Mouse (Mus musculus): ENCODE results near the gene Xrcc6. TPM values are rescaled to one million over a fixed set of nuclear protein-coding genes. Genes with fewer than 3 reads are reported as not detected.

The Xrcc6 gene
- polyA plus RNA-seq, 1 experiment, result 53.7 TPM

DNA sequence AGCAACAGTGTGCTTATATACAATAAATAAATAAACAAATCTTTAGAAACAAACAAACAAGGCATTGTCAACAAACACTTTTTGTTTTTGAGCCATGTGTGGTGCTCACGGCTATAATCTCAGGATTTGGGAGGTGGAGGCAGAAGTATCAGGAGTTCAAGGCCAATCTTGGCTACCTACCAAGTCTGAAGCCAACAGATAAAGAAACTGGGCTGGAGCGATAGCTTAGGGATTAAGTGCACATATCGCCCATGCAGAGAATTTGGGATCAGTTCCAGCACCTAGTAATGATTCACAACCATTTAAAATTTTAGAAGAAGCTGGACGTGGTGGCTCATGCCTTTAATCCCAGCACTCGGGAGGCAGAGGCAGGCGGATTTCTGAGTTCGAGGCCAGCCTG lies 85.9 kb downstream of the Xrcc6 start:
- TF ChIP-seq CEBPB (IDR thresholded peaks at IDR 0.05; ENCODE audit: low read depth), result no peak
- TF ChIP-seq MAX (IDR thresholded peaks at IDR 0.05), result no peak
- no peak for TF ChIP-seq FOSL1 (IDR thresholded peaks at IDR 0.05; ENCODE audit: insufficient read depth, low read length, poor library complexity, severe bottlenecking)
- TF ChIP-seq USF1 (IDR thresholded peaks at IDR 0.05; ENCODE audit: low read depth), result no peak
- TF ChIP-seq MYOG (IDR thresholded peaks at IDR 0.05; ENCODE audit: control insufficient read depth, extremely low read depth, insufficient read length), result no peak
- H3K79me2 ChIP-seq (ENCODE audit: control insufficient read depth, insufficient read depth), result no peaks in the 10 kb centered on the region

DNA sequence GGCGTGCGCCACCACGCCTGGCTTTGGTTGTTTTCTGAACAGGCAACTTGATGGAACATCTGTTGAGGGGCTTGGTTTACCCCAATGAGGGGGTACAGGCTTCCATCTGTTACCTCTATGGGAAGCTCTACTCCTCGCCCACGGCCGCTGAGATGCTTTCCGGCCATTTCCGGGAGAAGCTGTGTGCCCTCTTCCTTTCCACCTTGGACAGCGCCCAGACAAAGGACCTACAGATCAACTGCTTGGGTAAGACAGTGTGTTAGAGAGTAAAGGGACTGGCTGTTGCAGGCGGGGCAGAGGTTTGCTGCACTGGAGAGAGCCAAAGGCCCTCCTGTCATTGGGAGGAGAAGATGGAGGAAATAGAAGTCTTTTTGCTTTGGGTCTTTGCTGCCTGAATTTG lies 92.2 kb downstream of the Xrcc6 start:
- no peaks in the 10 kb centered on the region for H3K36me3 ChIP-seq (ENCODE audit: control insufficient read depth, insufficient read depth)
- H3K27me3 ChIP-seq (ENCODE audit: control insufficient read depth, insufficient read depth, insufficient read length), result peaks cover 60% of the 10 kb centered on the region
- H3ac ChIP-seq (ENCODE audit: control insufficient read depth, insufficient read length, low read depth), result no peak overlapping the region
- TF ChIP-seq MAX (IDR thresholded peaks at IDR 0.05) (no peak), FOSL1 (IDR thresholded peaks at IDR 0.05; ENCODE audit: insufficient read depth, low read length, poor library complexity, severe bottlenecking) (no peak)
- H3K79me3 ChIP-seq (ENCODE audit: low read depth), result no peaks in the 10 kb centered on the region
- no peak overlapping the region for H3K4me3 ChIP-seq (ENCODE audit: insufficient read depth, poor library complexity, severe bottlenecking)
- H3K79me2 ChIP-seq (ENCODE audit: control insufficient read depth, insufficient read depth), result no peaks in the 10 kb centered on the region

More for the DNA sequence above, 85.9 kb downstream of the Xrcc6 start:
- no peak overlapping the region for H3K4me3 ChIP-seq (ENCODE audit: insufficient read depth, poor library complexity, severe bottlenecking)
- H3ac ChIP-seq (ENCODE audit: control insufficient read depth, insufficient read length, low read depth), result no peak overlapping the region
- H3K36me3 ChIP-seq (ENCODE audit: control insufficient read depth, insufficient read depth), result no peaks in the 10 kb centered on the region
- no peaks in the 10 kb centered on the region for H3K79me3 ChIP-seq (ENCODE audit: low read depth)
- H3K27me3 ChIP-seq (ENCODE audit: control insufficient read depth, insufficient read depth, insufficient read length), result peaks cover 50% of the 10 kb centered on the region

- H3K79me2 ChIP-seq (ENCODE audit: control insufficient read depth, insufficient read depth), result no peaks in the 10 kb centered on the region
- H3K27me3 ChIP-seq (ENCODE audit: control insufficient read depth, insufficient read depth, insufficient read length), result peaks cover 64% of the 10 kb centered on the region
- no peak for TF ChIP-seq MAX (IDR thresholded peaks at IDR 0.05)
- TF ChIP-seq MYOD1 (IDR thresholded peaks at IDR 0.05; ENCODE audit: control insufficient read depth, insufficient read length, low read depth), result no peak
- TF ChIP-seq CEBPB (IDR thresholded peaks at IDR 0.05; ENCODE audit: low read depth), result no peak
- TF ChIP-seq USF1 (IDR thresholded peaks at IDR 0.05; ENCODE audit: low read depth), result no peak
- TF ChIP-seq MYOG (IDR thresholded peaks at IDR 0.05; ENCODE audit: control insufficient read depth, extremely low read depth, insufficient read length), result no peak
- no peak for TF ChIP-seq CTCF (IDR thresholded peaks at IDR 0.05; ENCODE audit: control insufficient read depth, insufficient read depth, insufficient read length)
- H3K79me3 ChIP-seq (ENCODE audit: low read depth), result no peaks in the 10 kb centered on the region
- no peaks in the 10 kb centered on the region for H3K36me3 ChIP-seq (ENCODE audit: control insufficient read depth, insufficient read depth)
- H3ac ChIP-seq (ENCODE audit: control insufficient read depth, insufficient read length, low read depth), result no peak overlapping the region
- no peak overlapping the region for H3K4me3 ChIP-seq (ENCODE audit: insufficient read depth, poor library complexity, severe bottlenecking)
Observed at GRCm38 (mm10) chr15:82081161-82081560, 93.5 kb downstream of the Xrcc6 start.

- no peaks in the 10 kb centered on the region for H3K36me3 ChIP-seq (ENCODE audit: control insufficient read depth, insufficient read depth)
- H3K79me2 ChIP-seq (ENCODE audit: control insufficient read depth, insufficient read depth), result no peaks in the 10 kb centered on the region
- H3K4me3 ChIP-seq (ENCODE audit: insufficient read depth, poor library complexity, severe bottlenecking), result no peak overlapping the region
- H3K27me3 ChIP-seq (ENCODE audit: control insufficient read depth, insufficient read depth, insufficient read length), result peaks cover 88% of the 10 kb centered on the region
- no peak overlapping the region for H3ac ChIP-seq (ENCODE audit: control insufficient read depth, insufficient read length, low read depth)
- TF ChIP-seq FOSL1 (IDR thresholded peaks at IDR 0.05; ENCODE audit: insufficient read depth, low read length, poor library complexity, severe bottlenecking) (no peak), MAX (IDR thresholded peaks at IDR 0.05) (no peak), MYOG (IDR thresholded peaks at IDR 0.05; ENCODE audit: control insufficient read depth, extremely low read depth, insufficient read length) (no peak), CEBPB (IDR thresholded peaks at IDR 0.05; ENCODE audit: low read depth) (no peak), USF1 (IDR thresholded peaks at IDR 0.05; ENCODE audit: low read depth) (no peak), CTCF (IDR thresholded peaks at IDR 0.05; ENCODE audit: control insufficient read depth, insufficient read depth, insufficient read length) (no peak), MYOD1 (IDR thresholded peaks at IDR 0.05; ENCODE audit: control insufficient read depth, insufficient read length, low read depth) (no peak)
- no peaks in the 10 kb centered on the region for H3K79me3 ChIP-seq (ENCODE audit: low read depth)
Observed at GRCm38 (mm10) chr15:82085606-82086005, 98.0 kb downstream of the Xrcc6 start.

GRCm38 (mm10) chr15:82086131-82086530 lies 98.5 kb downstream of the Xrcc6 start:
- H3ac ChIP-seq (ENCODE audit: control insufficient read depth, insufficient read length, low read depth), result no peak overlapping the region
- no peak for TF ChIP-seq MYOD1 (IDR thresholded peaks at IDR 0.05; ENCODE audit: control insufficient read depth, insufficient read length, low read depth)
- no peak for TF ChIP-seq CEBPB (IDR thresholded peaks at IDR 0.05; ENCODE audit: low read depth)
- no peak for TF ChIP-seq USF1 (IDR thresholded peaks at IDR 0.05; ENCODE audit: low read depth)
- TF ChIP-seq MYOG (IDR thresholded peaks at IDR 0.05; ENCODE audit: control insufficient read depth, extremely low read depth, insufficient read length), result no peak
- TF ChIP-seq CTCF (IDR thresholded peaks at IDR 0.05; ENCODE audit: control insufficient read depth, insufficient read depth, insufficient read length), result no peak
- TF ChIP-seq FOSL1 (IDR thresholded peaks at IDR 0.05; ENCODE audit: insufficient read depth, low read length, poor library complexity, severe bottlenecking), result no peak
- no peak for TF ChIP-seq MAX (IDR thresholded peaks at IDR 0.05)
- no peaks in the 10 kb centered on the region for H3K36me3 ChIP-seq (ENCODE audit: control insufficient read depth, insufficient read depth)
- H3K79me2 ChIP-seq (ENCODE audit: control insufficient read depth, insufficient read depth), result no peaks in the 10 kb centered on the region
- H3K27me3 ChIP-seq (ENCODE audit: control insufficient read depth, insufficient read depth, insufficient read length), result peaks cover 88% of the 10 kb centered on the region
- H3K79me3 ChIP-seq (ENCODE audit: low read depth), result no peaks in the 10 kb centered on the region
- no peak overlapping the region for H3K4me3 ChIP-seq (ENCODE audit: insufficient read depth, poor library complexity, severe bottlenecking)

DNA sequence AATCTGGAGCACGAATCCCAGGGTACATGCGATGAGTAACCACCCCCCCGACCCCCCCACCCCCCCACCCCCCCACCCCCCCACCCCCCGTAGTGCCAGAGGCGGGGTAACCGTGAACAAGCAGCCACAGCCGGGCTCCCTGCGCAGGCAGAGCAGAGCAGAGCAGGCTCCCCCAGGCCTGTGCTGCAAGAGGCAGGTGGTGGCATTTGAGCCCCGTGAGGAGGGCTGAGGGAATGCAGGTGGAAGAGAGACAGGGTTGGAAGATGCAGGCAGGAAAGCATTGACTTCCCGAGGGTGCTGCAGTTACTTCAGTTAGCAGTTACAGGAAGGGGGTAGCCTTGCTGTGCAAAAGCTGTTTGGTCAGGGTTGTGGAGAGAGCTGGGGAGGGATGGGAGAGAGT lies 99.6 kb downstream of the Xrcc6 start:
- no peaks in the 10 kb centered on the region for H3K79me2 ChIP-seq (ENCODE audit: control insufficient read depth, insufficient read depth)
- H3K4me3 ChIP-seq (ENCODE audit: insufficient read depth, poor library complexity, severe bottlenecking), result no peak overlapping the region
- peaks cover 88% of the 10 kb centered on the region for H3K27me3 ChIP-seq (ENCODE audit: control insufficient read depth, insufficient read depth, insufficient read length)
- no peaks in the 10 kb centered on the region for H3K36me3 ChIP-seq (ENCODE audit: control insufficient read depth, insufficient read depth)
- TF ChIP-seq MAX (IDR thresholded peaks at IDR 0.05) (no peak), CEBPB (IDR thresholded peaks at IDR 0.05; ENCODE audit: low read depth) (no peak), USF1 (IDR thresholded peaks at IDR 0.05; ENCODE audit: low read depth) (no peak), MYOG (IDR thresholded peaks at IDR 0.05; ENCODE audit: control insufficient read depth, extremely low read depth, insufficient read length) (no peak), MYOD1 (IDR thresholded peaks at IDR 0.05; ENCODE audit: control insufficient read depth, insufficient read length, low read depth) (no peak), CTCF (IDR thresholded peaks at IDR 0.05; ENCODE audit: control insufficient read depth, insufficient read depth, insufficient read length) (no peak), FOSL1 (IDR thresholded peaks at IDR 0.05; ENCODE audit: insufficient read depth, low read length, poor library complexity, severe bottlenecking) (no peak)
- H3ac ChIP-seq (ENCODE audit: control insufficient read depth, insufficient read length, low read depth), result no peak overlapping the region
- no peaks in the 10 kb centered on the region for H3K79me3 ChIP-seq (ENCODE audit: low read depth)

Other genes starting within 250 kb of the Xrcc6 start
- 46.9 TPM for gene Zc3h7b, start 242.8 kb upstream of the Xrcc6 start, polyA plus RNA-seq (2012; fragmentation: generic; extraction: Trizol)
- 233 TPM for gene Rangap1, start 242.3 kb upstream of the Xrcc6 start, polyA plus RNA-seq (2012; fragmentation: generic; extraction: Trizol)
- 32.6 TPM for gene Tef, start 185.4 kb upstream of the Xrcc6 start, polyA plus RNA-seq (2012; fragmentation: generic; extraction: Trizol)
- 37.5 TPM for gene Tob2, start 129.0 kb upstream of the Xrcc6 start, polyA plus RNA-seq (2012; fragmentation: generic; extraction: Trizol)
- gene Phf5a, start 115.9 kb upstream of the Xrcc6 start, polyA plus RNA-seq (2012; fragmentation: generic; extraction: Trizol), result 156 TPM
- gene Aco2, start 115.5 kb upstream of the Xrcc6 start, polyA plus RNA-seq (2012; fragmentation: generic; extraction: Trizol), result 368 TPM
- gene Polr3h, start 61.6 kb upstream of the Xrcc6 start, polyA plus RNA-seq (2012; fragmentation: generic; extraction: Trizol), result 164 TPM
- gene Csdc2, start 51.1 kb upstream of the Xrcc6 start, polyA plus RNA-seq (2012; fragmentation: generic; extraction: Trizol), result 1.7 TPM
- gene Pmm1, start 26.9 kb upstream of the Xrcc6 start, polyA plus RNA-seq (2012; fragmentation: generic; extraction: Trizol), result 66.6 TPM
- gene 1700029P11Rik, start 7.3 kb upstream of the Xrcc6 start, polyA plus RNA-seq (2012; fragmentation: generic; extraction: Trizol), result not detected
- gene Desi1, start 46.0 kb downstream of the Xrcc6 start, polyA plus RNA-seq (2012; fragmentation: generic; extraction: Trizol), result 56.6 TPM
- gene Snu13, start 59.8 kb downstream of the Xrcc6 start, polyA plus RNA-seq (2012; fragmentation: generic; extraction: Trizol), result 238 TPM
- not detected for gene 4930407I10Rik, start 71.3 kb downstream of the Xrcc6 start, polyA plus RNA-seq (2012; fragmentation: generic; extraction: Trizol)
- not detected for gene Mei1, start 82.2 kb downstream of the Xrcc6 start, polyA plus RNA-seq (2012; fragmentation: generic; extraction: Trizol)
- gene Ccdc134, start 140.1 kb downstream of the Xrcc6 start, polyA plus RNA-seq (2012; fragmentation: generic; extraction: Trizol), result 20.2 TPM
- gene Srebf2, start 159.3 kb downstream of the Xrcc6 start, polyA plus RNA-seq (2012; fragmentation: generic; extraction: Trizol), result 180 TPM
- 0.06 TPM for gene Shisa8, start 225.0 kb downstream of the Xrcc6 start, polyA plus RNA-seq (2012; fragmentation: generic; extraction: Trizol)
- gene Tnfrsf13c, start 236.5 kb downstream of the Xrcc6 start, polyA plus RNA-seq (2012; fragmentation: generic; extraction: Trizol), result 0.16 TPM

Measured in C2C12 (cell line).